Mouse (Mus musculus): ENCODE measurements around the gene Nr4a3.

Gene Nr4a3

DNA sequence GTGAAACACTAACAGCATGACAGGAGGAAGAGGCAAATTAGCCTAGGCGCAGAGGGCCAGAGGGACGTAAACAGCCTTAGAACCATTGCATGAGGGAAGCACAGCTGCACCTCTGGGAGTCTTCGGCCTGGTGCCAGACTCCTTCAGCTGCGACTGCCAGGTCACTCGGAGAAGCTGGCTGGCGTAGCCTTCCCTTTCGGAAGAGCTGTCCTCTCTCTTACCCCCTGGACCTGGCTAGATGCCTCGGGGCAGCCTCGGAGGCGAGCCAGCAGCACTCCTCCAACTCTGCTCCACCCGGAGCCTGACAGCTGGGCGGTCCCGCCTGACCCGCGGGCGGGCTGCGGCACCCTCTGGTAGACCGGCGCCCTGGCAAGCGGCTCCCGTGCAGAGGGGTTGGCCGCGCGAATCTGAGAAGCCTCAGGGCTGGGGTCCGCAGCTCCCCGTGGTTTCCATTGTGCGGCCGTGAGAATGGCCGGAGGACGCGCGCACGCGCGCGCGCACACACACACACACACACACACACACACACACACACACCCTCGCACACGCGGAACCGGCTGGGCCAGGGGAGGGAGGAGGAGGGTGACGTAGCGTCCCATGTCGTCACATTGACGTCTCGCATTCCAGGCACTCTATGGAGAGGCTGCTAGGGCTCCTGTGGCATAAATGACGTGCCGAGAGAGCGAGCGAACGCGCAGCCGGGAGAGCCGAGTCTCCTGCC lies at the start of gene Nr4a3:
Gene Nr4a3, plus strand, starts transcription at position 663 of the 721 bp plus-strand sequence.
- peak; percentile 92 for DNase-seq

DNA sequence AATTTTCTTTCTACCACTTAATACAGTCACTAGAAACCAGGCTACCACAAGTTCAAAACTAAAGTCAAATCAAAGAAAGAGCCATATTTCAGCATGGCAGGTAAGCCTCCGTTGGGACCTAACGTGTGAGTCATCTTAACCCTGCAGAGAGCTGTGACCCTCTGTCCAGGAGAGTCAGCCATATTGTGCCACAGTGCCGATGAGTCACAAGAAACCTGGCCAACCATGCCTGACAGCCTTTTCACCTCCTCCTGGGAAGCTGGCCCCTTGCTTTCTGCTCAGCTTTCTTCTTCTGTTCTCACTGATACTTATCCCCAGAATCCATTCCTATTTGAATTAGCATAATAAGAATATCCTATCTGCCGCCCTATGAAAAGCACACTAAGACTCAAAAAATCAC lies 42.0 kb upstream of the Nr4a3 start:
- DNase-seq = peak; percentile 70

GRCm38 (mm10) chr4:48003456-48003855 lies 41.5 kb upstream of the Nr4a3 start:
- DNase-seq = no peak

DNA sequence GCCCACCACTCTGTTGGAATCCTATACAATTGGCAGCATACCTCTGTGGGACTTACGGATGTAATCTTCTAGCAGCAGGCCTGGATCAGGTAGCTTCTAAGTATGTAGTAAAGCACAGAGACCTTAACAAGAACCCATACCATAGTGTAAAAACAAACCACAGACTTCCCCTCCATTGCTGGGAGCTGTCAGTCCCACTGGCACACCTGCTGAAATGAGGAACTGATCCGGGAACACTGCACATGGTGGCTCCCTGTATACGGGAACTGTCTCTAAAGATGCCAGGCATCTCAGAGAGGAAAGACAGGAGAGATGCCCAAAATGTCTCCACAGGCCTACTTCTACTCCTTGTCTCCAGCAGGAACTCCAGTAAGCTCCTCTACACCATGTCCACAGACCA lies 38.6 kb upstream of the Nr4a3 start:
- no peak for DNase-seq

GRCm38 (mm10) chr4:48012209-48012608 lies 32.7 kb upstream of the Nr4a3 start:
- DNase-seq = no peak

DNA sequence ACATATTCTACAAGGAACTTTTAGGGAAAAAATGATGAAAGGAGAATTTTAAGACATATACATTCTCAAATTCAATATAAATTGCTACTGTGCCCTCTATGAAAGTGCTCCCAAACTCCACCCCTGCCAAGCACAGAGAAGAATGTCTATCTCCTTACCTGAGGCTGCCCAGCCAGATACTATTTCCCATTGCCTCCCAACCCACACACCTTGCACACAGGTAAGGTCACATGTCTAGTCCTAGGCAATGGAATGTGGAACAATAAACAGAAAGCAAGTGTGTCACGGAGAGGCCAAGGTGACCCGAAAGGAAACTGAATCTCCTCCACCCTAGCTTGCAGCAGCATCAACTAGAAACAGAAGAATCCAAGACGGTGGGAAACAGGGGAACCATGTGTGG lies 22.0 kb upstream of the Nr4a3 start:
- DNase-seq = no peak

- no peak for DNase-seq
These were observed 15.3 kb upstream of the Nr4a3 start for GRCm38 (mm10) chr4:48029652-48030051.

DNA sequence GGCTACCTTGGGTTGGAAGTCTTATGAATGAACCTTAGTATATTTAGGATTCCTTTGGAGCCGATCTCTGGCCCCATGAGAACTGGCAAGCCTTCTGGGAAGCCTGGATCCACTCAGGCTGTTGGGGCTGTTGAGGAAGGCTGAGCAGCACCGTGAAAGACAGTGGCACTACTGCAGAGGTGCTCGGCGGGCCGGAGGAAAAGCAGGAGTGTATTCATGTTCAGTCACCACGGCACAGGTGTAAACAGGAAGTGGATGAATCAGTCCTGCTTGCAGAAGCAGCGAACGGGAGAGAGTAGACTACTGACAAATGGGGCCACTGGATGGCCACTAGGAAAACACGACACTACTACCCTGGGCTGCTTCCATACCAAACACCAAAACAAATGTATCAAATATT lies 10.7 kb upstream of the Nr4a3 start:
- DNase-seq = no peak

GRCm38 (mm10) chr4:48037646-48038045 lies 7.3 kb upstream of the Nr4a3 start:
- DNase-seq = no peak

- no peak for DNase-seq
These were observed 6.1 kb upstream of the Nr4a3 start for GRCm38 (mm10) chr4:48038847-48039246.

- no peak for DNase-seq
These were observed 5.2 kb upstream of the Nr4a3 start for GRCm38 (mm10) chr4:48039736-48040135.

DNA sequence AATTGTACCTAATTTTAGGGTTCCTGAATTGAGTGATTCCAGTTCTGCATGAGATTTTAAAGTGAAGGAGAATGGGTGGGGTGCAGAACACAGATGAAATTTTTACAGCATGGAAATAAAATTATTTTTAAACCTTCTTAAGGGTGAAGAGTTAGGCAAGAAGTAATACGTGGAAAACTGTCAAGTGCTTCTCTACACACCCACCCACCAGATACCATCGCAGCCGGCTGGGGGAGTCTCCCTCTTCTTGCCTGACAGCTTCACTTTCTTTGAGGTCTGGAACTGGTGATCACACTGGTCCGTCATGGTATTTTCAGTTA lies 2.5 kb upstream of the Nr4a3 start:
- no peak for DNase-seq

DNA sequence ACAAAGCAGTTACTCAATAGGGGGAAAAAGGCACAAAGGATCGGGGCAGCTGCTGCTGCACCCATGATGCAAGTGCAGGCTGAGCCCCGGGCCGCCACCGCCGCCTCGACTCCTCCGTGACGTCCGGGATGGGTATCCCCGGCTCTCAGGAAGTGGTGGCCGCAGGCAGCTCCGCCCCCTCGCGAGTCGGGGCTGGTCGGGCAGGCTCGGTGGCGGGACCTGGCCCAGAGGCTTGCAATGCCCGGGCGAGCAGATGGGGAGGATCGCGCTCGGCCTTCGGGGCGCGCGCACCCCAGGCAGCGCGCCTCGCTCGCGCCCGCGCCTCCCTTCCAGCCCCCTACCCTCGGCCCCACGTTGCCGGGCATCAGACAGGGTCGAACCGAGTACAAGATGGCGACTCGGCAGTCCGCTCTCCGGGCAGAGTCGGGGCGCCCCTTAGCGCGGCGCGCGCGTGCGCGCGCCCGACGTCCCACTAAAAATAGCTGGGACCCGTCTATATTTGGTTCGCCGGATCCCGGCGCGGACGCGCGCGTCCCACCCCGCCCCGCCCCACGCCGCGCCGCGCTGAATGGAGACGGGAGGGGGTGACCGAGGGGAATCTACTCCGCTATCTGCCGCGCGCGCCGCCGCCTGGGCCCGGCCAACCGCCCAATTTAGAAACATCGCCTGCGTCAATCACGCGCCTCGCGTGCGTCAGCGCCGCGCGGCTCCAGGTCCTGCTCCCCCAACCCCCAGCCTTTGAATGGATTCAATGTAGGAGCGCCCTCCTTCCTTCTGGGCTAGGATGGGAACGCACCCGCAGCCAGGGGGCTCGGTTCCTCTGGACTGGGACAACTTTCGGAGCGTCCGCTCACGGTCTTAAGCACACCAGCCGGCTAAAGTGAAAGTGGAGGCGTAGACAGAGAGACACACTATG lies 1.9 kb upstream of the Nr4a3 start:
- DNase-seq = peak; percentile 96

GRCm38 (mm10) chr4:48044141-48044490 lies 837 bp upstream of the Nr4a3 start:
- no peak for DNase-seq

DNA sequence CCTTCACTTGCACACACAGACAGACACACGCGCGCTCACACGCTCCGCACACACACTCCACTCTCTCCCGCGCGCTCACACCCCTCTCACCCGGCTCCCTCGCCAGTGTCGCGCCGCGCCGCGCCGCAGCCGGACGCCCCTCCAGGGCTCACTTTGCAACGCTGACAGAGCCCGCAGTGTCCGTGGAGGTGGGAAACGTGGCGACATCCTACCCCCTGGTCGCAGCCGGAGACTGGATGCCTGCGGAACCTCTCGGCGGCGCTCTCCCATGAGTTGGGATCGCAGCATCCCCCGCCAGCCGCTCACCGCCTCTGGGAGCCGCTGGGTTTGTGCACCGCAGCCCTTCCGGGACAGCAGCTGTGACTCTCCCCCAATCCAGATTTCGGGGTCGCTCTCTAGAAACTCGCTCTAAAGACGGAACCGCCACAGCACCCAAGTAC lies 348 bp downstream of the Nr4a3 start:
- no peak for DNase-seq

DNA sequence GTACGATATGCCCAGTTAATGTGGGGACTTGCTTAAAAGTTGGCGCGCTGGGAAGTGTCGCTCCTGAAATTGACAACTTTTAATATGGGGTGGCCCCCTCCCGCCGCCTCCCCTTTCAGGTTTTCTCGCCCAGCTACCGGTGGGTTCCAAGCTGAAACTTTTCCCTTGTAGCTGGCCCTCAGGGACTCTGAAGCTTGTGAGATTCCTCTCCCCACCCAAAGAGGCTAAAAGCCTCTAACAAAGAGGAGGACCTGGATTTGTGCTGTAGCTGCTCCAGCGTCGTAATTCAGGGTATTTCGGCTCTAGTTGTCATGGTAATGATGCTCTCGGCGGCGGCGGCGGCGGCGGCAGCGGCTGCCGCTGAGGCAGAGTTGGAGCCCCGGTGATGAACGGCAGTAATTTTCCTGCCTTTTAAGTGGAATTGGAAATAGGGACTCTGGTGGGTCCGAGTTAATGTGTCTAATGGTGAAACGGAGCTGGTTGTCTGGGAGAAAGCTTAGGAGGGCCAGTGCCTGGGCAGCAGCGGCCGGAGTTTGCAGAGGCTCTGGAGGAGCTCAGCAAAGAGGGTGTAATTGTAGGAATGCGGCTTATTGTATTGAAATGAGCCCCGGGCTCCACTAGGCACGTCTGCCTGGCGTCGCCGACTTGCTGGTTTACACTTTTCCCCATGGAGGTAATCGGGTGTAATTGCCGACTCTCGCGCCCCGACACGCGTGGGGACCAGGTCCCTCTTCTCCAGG lies 938 bp downstream of the Nr4a3 start:
- peak; percentile 59 for DNase-seq

- DNase-seq = peak; percentile 42
These were observed 1.5 kb downstream of the Nr4a3 start for GRCm38 (mm10) chr4:48046461-48046901.

- DNase-seq = peak; percentile 33
These were observed 2.3 kb downstream of the Nr4a3 start for GRCm38 (mm10) chr4:48047136-48047765.

DNA sequence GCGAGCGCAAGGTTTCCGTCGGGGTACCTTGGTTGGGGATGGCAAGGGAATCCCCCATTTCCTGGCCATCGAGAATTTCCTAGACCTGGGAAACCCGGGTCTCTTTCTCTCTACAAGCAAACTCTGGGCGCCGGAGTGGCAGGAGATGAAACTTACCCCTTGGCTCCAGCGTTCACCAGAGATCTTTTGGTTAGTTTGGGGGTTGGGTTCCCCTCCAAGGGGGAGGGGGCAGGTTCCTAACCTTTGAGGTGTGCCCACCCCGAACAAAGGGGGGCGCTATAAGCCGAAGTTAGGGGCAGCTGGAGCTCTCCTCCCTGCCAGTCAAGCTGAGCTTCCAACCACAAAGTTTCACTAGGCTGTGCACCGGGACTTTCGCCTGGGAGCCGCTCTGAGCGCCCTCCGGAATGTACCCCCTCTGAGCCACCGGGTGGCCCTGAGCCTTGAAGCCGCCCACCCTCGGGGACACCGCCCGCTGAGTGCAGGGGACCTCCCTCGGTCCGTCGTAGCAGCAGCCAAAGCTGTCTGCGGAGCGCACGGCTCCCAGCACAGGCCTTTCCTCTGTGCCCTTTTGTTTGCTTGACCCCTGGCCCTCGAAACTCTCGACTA lies 2.9 kb downstream of the Nr4a3 start:
- DNase-seq = peak; percentile 52

DNA sequence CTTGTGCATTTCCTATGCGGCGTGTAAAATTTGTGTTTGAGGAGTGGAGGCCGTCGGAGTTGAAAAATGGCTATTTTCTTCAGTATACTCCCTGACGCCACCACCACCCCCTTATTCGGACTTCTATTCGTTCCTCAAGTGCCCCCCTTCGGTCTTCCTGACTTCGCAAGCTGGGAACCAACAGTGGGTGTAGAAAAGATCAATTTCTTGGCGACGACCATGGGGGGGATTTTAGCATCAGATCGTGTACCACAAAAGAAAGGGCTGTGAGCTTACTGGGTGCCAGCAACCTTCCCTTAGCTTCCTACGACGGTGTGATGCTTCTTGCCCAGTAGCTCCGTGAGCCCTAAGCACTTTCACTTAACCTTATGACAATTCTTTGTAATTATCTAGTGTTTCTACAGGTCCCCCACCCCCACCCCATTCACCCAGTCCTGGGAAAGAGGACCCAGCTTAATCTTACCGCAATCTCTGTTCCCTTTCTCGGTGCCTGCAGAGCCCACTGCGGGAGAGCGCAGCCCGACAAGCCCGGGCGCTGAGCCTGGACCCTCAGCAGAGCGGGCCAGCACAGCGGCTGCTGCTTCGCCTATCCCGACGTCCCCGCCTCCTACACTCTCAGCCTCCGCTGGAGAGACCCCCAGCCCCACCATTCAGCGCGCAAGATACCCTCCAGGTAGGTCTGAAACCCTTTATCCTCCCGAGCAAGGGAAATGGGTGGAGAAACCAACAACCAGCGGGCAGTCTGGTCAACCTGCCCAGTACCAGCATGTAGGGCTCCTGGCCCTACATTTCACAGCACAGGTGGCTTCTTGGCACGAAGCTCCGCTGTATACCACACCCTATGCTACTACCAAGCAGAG lies 3.7 kb downstream of the Nr4a3 start:
- peak; percentile 51 for DNase-seq

GRCm38 (mm10) chr4:48050020-48050419 lies 5.1 kb downstream of the Nr4a3 start:
- DNase-seq = no peak

DNA sequence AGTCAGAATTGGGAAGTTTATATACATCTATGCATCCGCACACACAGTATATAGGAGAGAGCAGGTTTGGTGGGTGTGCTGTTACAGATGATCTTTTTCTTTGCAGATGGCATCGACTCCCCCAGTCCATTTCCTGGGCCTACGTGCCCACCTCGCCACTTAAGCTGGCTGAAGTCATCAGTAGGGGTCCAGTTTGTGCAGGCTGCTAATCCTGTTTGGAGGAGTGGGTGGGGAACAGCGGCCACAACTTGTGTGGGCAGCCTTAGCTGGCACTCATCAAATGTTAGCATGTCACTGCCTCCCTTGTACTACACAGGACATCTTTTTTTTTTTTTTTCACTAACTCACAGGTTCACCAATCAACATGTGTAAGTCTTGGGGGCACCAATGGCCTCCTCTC lies 5.5 kb downstream of the Nr4a3 start:
- no peak for DNase-seq
